Mouse (Mus musculus) forebrain, embryonic 12.5 days (tissue): ENCODE measurements at regions not wholly inside any gene's neighbourhood (a gene's known extent, or its start where the extent isn't known, plus 50 kb on each side); places are given as distances from the start of the nearest gene placed in this dataset.
A peak's percentile ranks its signal among the peaks of the same experiment; 100 is the strongest.
"Not testable (repeated sequence)": the region's sequence is repeated elsewhere in the genome, so short reads cannot be mapped to it uniquely, and the experiment has no call there.

ENCODE experiments used
- ATAC-seq: fragments of 200-750 bp; cut with Nextera tagmentation; 2 replicates; pipeline ENCODE4 v1.8.0; 2017; ENCODE audit warnings: moderate TSS enrichment; ENCODE audit not compliant: low FRiP score
- H3K27ac ChIP-seq: fragments of 300-500 bp; sonication (generic); 2 replicates; pipeline ENCODE4 v1.5.1; 2016; ENCODE audit warnings: mild to moderate bottlenecking
- H3K27me3 ChIP-seq: fragments of 300-500 bp; sonication (generic); 2 replicates; pipeline ENCODE4 v1.6.1; 2016; ENCODE audit warnings: mild to moderate bottlenecking
- H3K36me3 ChIP-seq: fragments of 300-500 bp; sonication (generic); replicated peaks from 2 replicates; pipeline ENCODE4 v1.6.1; 2016; ENCODE audit warnings: mild to moderate bottlenecking
- H3K4me1 ChIP-seq: fragments of 300-500 bp; sonication (generic); 2 replicates; pipeline ENCODE4 v1.6.1; 2016
- H3K4me2 ChIP-seq: fragments of 300-500 bp; sonication (generic); 2 replicates; pipeline ENCODE4 v1.6.1; 2016; ENCODE audit warnings: mild to moderate bottlenecking, moderate library complexity
- H3K4me3 ChIP-seq: fragments of 300-500 bp; sonication (generic); replicated peaks from 2 replicates; pipeline ENCODE4 v1.5.1; 2016; ENCODE audit warnings: mild to moderate bottlenecking
- H3K9ac ChIP-seq: fragments of 300-500 bp; sonication (generic); 2 replicates; pipeline ENCODE4 v1.6.1; 2016; ENCODE audit warnings: mild to moderate bottlenecking
- H3K9me3 ChIP-seq: fragments of 300-500 bp; sonication (generic); 2 replicates; pipeline ENCODE4 v1.6.1; 2016
- WGBS: fragments of 180-500 bp; shearing (Covaris S2); methylation state at CpG from one replicate; pipeline ENCODE4 v1.1.7; 2016; 5-methylcytosine and 5-hydroxymethylcytosine counted together

DNA sequence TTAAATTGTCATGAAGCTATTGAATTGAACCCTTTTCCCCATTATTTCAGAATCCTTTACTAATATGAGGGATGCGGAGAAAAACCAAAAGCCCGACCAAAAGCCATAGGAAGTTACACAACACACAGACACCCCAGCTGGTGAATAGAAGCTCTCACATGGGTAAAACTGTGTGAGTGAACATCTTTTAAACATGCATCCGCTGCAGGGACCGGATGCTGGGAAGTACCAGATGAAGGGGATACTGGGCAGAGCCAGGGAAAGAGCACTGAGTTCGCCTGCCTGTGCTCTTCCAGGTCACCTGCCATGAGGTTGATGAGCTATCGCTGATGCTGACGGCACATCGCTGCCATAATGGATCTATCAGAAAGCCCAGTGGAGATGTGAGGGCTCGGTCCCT lies 169.6 kb upstream of the Pmfbp1 start:
- Histone ChIP-seq H3K4me2 (no peak overlapping the region), H3K27ac (0 out of 2 replicates have a peak overlapping the region, but pooled peaks have one; percentile 42), H3K4me1 (peaks cover 7% of the 10 kb centered on the region; the same call in 1 of the 2 replicates), H3K4me3 (no peak overlapping the region), H3K27me3 (no peaks in the 10 kb centered on the region), H3K9ac (no peak overlapping the region), H3K36me3 (no peaks in the 10 kb centered on the region), H3K9me3 (no peaks in the 10 kb centered on the region)
- ATAC-seq: no peak
- WGBS: 77% methylated on average over 9 of the region's 9 CpGs

DNA sequence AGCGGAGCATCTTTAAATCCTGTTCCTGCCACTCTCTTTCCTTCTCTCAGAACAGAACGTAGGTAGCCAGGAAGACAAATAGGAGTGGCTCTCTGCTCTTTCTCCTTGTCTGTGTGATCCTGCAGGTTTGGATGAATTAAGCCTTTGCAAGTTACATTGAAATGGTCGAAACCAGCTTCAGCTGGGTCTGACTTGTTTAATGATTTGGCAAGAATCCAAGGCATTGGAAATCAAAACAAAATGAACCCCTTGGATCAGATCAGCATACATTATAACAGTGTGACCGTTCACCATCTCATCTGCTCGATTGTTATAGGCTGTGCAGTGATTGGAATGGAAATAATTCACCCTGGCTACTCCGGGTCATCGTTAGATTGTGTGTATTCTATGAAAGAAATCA lies 157.6 kb upstream of the Pmfbp1 start:
- H3K36me3 ChIP-seq: no peaks in the 10 kb centered on the region
- no peaks in the 10 kb centered on the region for H3K27me3 ChIP-seq
- H3K27ac ChIP-seq: peak overlapping the region; percentile 2; the same call in 1 of the 2 replicates
- no peak overlapping the region for H3K9ac ChIP-seq
- H3K4me1 ChIP-seq: peaks cover 25% of the 10 kb centered on the region
- H3K4me2 ChIP-seq: no peak overlapping the region
- 42% methylated on average over 7 of the region's 7 CpGs for WGBS
- ATAC-seq: no peak
- no peaks in the 10 kb centered on the region for H3K9me3 ChIP-seq
- H3K4me3 ChIP-seq: no peak overlapping the region

DNA sequence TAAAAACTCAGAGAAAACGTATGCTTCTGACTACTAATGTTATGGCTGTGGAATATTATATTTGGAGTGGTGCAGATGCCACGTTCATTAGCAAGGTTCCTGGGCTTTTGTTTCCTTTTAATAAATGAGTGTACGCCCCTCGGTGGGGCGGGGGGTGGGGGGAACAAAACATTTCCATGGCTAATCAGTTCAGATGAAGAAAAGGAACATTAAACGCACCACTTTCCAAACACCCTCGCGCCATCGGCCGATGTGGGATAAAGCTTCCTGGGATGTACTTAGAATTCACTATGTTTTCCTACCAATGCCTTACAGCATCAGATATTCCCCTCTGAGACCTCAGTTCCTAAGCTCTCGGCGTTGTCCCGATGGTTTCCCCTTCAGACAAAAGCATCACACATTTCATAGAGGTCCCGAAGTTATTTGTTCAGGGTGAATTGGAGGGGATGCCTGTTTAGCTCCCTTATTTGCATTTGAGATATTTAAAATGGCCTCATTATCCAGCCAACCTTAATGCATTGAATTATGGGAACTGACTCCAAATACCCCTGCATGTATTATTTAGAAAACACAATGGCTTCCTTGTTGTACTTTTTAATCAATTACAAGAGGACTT lies 155.5 kb upstream of the Pmfbp1 start:
- WGBS: 26% methylated on average over 14 of the region's 14 CpGs
- no peak overlapping the region for H3K9ac ChIP-seq

DNA sequence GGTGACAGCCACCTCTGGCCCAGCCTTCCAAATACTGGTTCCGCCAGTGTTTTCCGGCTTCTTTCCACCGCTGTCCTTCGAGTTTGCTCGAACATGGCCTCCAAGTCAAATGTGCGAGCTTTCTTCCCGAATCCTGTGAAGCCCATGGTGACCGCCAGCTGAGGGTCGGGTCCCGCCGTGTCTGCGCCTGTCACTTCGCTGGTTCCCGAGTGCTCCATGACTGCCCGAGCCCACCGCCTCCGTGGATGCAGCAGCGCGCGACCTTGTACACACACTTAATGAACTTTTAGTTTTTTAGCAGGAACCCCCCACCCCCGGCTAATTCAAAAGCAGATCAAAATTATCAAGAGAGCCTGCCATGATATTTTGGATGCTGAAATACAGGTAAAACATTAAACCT lies 153.2 kb upstream of the Pmfbp1 start:
- not testable (repeated sequence) for H3K36me3 ChIP-seq, H3K9me3 ChIP-seq, ATAC-seq, H3K9ac ChIP-seq, H3K4me2 ChIP-seq, H3K27ac ChIP-seq, H3K4me3 ChIP-seq, H3K27me3 ChIP-seq
- H3K4me1 ChIP-seq: peaks cover 24% of the 10 kb centered on the region
- 93% methylated on average over 21 of the region's 21 CpGs for WGBS

More for the DNA sequence above, 155.5 kb upstream of the Pmfbp1 start:
- Histone ChIP-seq H3K4me1 (peaks cover 25% of the 10 kb centered on the region), H3K36me3 (no peaks in the 10 kb centered on the region), H3K27ac (peak overlapping the region; percentile 42), H3K9me3 (no peaks in the 10 kb centered on the region), H3K27me3 (no peaks in the 10 kb centered on the region), H3K4me3 (no peak overlapping the region), H3K4me2 (peak overlapping the region; percentile 37)
- no peak for ATAC-seq

DNA sequence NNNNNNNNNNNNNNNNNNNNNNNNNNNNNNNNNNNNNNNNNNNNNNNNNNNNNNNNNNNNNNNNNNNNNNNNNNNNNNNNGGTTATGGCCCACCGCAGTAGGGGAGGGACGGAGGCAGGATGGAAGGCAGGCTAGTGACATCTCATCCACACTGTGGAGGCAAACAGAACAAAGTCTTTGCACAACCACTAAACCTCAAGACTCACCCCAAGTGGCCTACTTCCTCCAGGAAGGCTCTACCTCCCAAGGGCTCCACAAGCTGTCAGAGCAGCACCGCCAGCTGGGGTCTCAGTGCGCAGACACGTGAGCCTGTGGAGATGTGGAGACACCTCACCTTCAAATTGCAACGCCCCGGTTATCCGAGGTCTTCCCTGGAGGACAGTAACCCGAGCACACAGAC lies 138.7 kb upstream of the Pmfbp1 start:
- ATAC-seq: no peak
- Histone ChIP-seq H3K9ac (no peak overlapping the region), H3K4me1 (peaks cover 50% of the 10 kb centered on the region), H3K36me3 (no peaks in the 10 kb centered on the region), H3K27me3 (peaks cover 4% of the 10 kb centered on the region; the same call in 1 of the 2 replicates), H3K27ac (no peak overlapping the region), H3K4me3 (no peak overlapping the region), H3K9me3 (no peaks in the 10 kb centered on the region), H3K4me2 (no peak overlapping the region)
- 90% methylated on average over 9 of the region's 9 CpGs for WGBS

DNA sequence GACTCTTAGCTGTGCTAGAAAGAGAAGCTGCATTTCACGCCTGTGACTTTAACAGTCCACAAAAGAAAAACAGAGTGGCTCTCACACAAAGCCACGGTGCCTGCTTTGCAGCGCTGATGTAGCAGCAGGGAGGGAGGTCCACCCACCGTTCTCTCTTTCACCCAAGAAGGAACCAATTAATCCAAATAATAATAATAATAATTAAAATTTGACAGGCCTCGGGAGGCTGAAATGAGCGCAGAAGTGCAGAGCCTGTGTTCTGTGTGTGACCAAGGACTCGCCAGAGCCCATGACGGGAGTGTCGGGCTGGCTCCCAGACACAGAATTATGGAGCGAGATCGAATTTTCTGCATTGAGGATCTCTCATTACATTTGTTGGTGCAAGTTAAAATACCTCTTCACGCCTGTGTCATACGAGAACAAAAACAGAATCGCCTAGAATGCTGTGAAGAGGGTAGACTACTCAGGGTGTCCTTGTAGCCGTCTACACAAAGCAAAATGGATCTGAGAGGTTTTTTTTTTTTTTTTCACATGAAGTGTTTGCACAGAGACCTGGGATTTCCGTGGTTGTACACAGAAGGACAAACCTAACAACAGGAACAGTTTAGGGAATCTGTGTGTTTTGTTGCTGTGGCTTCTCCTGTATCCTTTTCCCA lies 134.3 kb upstream of the Pmfbp1 start:
- Histone ChIP-seq H3K4me1 (peaks cover 34% of the 10 kb centered on the region), H3K4me2 (peak overlapping the region; percentile 58), H3K36me3 (no peaks in the 10 kb centered on the region), H3K27me3 (peaks cover 4% of the 10 kb centered on the region; the same call in 1 of the 2 replicates), H3K9me3 (no peaks in the 10 kb centered on the region), H3K9ac (peak overlapping the region; percentile 48), H3K4me3 (0 out of 2 replicates have a peak overlapping the region, but pooled peaks have one; percentile 8), H3K27ac (peak overlapping the region; percentile 91)
- 9% methylated on average over 16 of the region's 16 CpGs for WGBS
- ATAC-seq: peak; percentile 52

DNA sequence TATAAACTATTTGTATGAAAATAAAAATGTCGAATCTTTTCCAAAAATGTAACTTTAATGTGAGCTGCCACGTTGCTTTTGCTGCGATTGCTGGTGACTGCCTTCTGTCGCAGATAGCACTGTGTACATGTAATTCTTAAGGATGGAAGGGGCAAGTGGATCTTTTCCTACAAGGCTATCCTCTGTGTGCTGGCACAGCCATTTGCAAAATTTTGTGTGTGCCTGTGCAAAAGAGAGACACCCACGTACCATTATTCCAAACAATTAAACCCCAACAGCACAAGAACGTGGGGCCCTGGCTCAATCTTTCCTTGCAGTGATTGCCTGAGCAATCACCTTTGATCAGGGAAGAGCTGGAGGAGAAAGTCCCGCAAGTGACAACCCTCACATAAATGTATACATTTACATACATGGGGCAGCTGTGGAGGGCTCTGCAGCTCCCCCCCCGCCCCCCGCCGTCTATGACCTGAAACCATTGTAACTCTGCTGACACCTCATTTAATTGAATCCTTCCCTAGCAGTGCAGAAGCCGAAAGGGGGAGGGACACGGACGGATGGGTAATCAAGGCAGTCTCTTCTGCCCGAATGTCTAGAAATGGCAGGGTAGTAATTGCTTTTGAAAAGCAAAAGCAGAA lies 133.6 kb upstream of the Pmfbp1 start:
- H3K4me1 ChIP-seq: peaks cover 34% of the 10 kb centered on the region
- H3K4me2 ChIP-seq: peak overlapping the region; percentile 58
- peak overlapping the region; percentile 91 for H3K27ac ChIP-seq
- no peaks in the 10 kb centered on the region for H3K36me3 ChIP-seq
- H3K4me3 ChIP-seq: peak overlapping the region; percentile 28
- WGBS: 10% methylated on average over 14 of the region's 14 CpGs
- peak overlapping the region; percentile 48; the same call in 1 of the 2 replicates for H3K9ac ChIP-seq
- peaks cover 4% of the 10 kb centered on the region; the same call in 1 of the 2 replicates for H3K27me3 ChIP-seq
- H3K9me3 ChIP-seq: no peaks in the 10 kb centered on the region
- ATAC-seq: peak; percentile 83

DNA sequence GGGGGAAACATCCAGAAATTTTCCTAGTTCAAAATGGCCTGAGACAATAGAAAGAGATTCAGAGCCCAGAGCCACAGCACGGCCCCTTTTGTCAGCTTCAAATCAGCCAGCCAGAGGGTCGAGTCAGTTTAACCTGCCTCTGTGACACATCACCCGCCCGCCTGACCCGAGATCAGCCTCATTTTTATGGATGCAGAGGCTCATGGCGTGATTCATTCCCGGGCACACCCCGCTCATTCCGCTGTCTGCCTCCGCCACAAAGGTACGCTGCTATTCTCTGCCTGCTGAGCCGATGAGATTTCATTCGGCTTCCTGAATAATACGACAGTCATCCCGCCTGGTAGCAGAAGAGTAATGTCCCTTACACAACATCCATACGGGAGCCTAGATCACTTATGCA lies 132.9 kb upstream of the Pmfbp1 start:
- peak overlapping the region; percentile 61; the same call in 1 of the 2 replicates for H3K9ac ChIP-seq
- peak overlapping the region; percentile 91 for H3K27ac ChIP-seq
- peaks cover 34% of the 10 kb centered on the region for H3K4me1 ChIP-seq
- H3K4me3 ChIP-seq: peak overlapping the region; percentile 28
- H3K36me3 ChIP-seq: no peaks in the 10 kb centered on the region
- WGBS: 4% methylated on average over 16 of the region's 16 CpGs
- peak overlapping the region; percentile 58 for H3K4me2 ChIP-seq
- ATAC-seq: peak; percentile 53; the same call in 1 of the 2 replicates
- no peaks in the 10 kb centered on the region for H3K9me3 ChIP-seq
- H3K27me3 ChIP-seq: peaks cover 4% of the 10 kb centered on the region; the same call in 1 of the 2 replicates

DNA sequence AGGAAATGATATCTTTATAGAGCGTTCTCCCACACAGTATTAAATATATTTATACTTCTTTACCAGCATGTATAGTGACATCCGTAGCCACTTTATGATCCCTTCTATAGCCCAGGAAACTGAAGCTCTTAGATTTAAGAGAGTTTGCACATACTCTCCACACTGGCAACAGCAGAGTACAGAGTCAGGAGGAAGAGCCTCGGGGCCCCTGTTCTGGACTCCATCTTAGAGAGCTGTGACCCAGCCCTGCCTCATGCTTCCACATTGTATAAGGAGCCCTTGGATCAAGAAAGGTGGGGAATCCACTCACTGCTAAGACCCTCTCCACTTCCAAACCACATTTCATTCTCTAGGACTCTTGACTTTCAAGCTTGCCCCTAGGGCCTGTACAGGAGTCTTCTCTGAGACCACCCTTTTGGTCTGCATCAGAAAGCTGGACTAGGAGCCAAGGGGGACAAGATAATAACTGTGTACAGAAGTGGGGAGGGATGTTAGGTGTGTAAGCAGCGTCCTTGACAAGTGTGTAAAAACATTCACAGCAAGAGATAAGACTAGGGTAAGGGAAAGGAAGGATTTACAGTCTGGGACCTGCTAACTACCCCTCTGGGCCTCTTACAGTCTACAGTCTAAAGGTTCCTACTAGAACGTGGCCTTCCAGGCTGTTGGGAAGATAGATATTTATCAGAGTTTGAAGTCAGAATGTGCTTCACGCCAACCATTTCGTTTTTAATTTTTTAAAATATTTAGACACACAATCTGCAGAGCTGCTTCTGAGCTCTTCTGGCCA lies 132.1 kb upstream of the Pmfbp1 start:
- no peak for ATAC-seq
- H3K36me3 ChIP-seq: no peaks in the 10 kb centered on the region
- no peak overlapping the region for H3K9ac ChIP-seq
- no peak overlapping the region for H3K4me2 ChIP-seq
- WGBS: 92% methylated on average over 7 of the region's 7 CpGs
- H3K9me3 ChIP-seq: no peaks in the 10 kb centered on the region
- H3K27me3 ChIP-seq: peaks cover 4% of the 10 kb centered on the region; the same call in 1 of the 2 replicates
- peak overlapping the region; percentile 51 for H3K27ac ChIP-seq
- H3K4me1 ChIP-seq: peaks cover 34% of the 10 kb centered on the region
- no peak overlapping the region for H3K4me3 ChIP-seq

DNA sequence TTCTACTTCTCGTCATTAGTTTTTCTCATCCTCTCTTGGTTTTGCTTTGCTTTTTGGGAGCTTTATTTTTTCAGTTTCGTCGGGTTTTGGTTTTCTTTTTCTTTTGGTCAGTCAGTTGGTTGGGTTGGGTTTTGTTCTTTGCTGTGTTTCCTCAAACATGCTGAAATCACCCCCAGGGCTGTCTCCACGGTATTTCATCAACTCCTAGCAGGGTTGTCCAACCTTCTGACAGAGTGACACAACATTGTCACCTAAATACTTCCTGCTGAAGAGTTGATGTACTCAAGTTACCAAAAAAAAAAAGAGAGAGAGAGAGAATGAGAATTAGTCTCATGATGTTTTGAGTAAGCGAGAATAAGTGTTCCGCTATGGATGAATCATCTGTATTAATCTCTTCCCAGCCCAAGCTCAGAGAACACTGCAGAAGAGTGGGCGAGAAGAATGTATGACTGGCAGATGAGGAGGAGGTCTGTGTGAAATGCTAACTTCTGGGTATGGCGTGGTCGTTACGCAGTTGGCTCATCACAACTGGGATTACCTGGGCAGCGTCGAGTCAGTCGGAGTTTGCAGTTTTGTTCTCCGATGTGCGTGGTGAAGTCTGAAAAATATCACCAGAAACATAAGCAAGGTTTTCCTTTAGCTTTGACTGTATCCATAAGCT lies 130.5 kb upstream of the Pmfbp1 start:
- Histone ChIP-seq H3K9ac (no peak overlapping the region), H3K9me3 (no peaks in the 10 kb centered on the region), H3K27me3 (no peaks in the 10 kb centered on the region), H3K4me3 (no peak overlapping the region), H3K4me1 (peaks cover 34% of the 10 kb centered on the region), H3K4me2 (no peak overlapping the region), H3K36me3 (no peaks in the 10 kb centered on the region), H3K27ac (no peak overlapping the region)
- no peak for ATAC-seq
- 90% methylated on average over 15 of the region's 15 CpGs for WGBS

DNA sequence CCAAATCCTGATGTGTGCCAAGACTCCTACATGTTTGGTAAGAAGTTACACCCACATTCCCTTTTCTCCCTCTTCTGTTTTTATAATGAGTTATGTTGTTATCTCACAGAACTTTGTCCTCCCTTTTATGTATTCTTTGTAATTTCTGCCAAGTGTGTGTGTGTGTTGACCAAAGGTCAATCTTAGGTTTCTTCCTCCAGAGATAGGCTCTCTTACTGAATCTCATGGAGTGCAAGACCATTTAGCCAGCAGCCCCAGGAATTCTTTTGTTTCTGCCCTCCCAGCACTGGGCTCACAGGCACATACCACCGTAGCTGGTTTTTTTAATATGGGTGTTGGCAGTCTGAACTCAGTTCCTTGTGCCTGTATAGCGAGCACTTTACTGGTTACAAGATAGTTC lies 119.8 kb upstream of the Pmfbp1 start:
- Histone ChIP-seq H3K4me1 (no peaks in the 10 kb centered on the region), H3K36me3 (no peaks in the 10 kb centered on the region), H3K9ac (no peak overlapping the region), H3K4me3 (no peak overlapping the region), H3K9me3 (no peaks in the 10 kb centered on the region), H3K27ac (no peak overlapping the region), H3K4me2 (no peak overlapping the region), H3K27me3 (no peaks in the 10 kb centered on the region)
- no peak for ATAC-seq
- 73% methylated on average over 2 of the region's 2 CpGs for WGBS
